Mouse (Mus musculus) embryonic facial prominence, embryonic 14.5 days (tissue): ENCODE results near the gene Ptprm. TPM values are rescaled to one million over a fixed set of nuclear protein-coding genes. Genes with fewer than 3 reads are reported as not detected.
A peak's percentile ranks its signal among the peaks of the same experiment; 100 is the strongest.

Experiments used
- ATAC-seq: fragments of 200-750 bp; cut with Nextera tagmentation; 2 replicates; pipeline ENCODE4 v1.8.0; 2017; ENCODE audit warnings: low read depth, moderate number of reproducible peaks, moderate TSS enrichment
- DNase-seq: peaks from one replicate; pipeline ENCODE4 v3.0.0-alpha.2; 2015; ENCODE audit warnings: low spot score
- H3K27ac ChIP-seq: fragments of 300-500 bp; sonication (generic); replicated peaks from 2 replicates; pipeline ENCODE4 v1.5.1; 2014; ENCODE audit warnings: low read depth, mild to moderate bottlenecking, low read length, moderate library complexity
- H3K27me3 ChIP-seq: fragments of 300-500 bp; sonication (generic); replicated peaks from 2 replicates; pipeline ENCODE4 v1.6.1; 2014; ENCODE audit warnings: low read length; ENCODE audit not compliant: control insufficient read depth, insufficient read depth
- H3K36me3 ChIP-seq: fragments of 300-500 bp; sonication (generic); 2 replicates; pipeline ENCODE4 v1.6.1; 2014; ENCODE audit warnings: low read length, mixed read lengths; ENCODE audit not compliant: control insufficient read depth, insufficient read depth
- H3K4me1 ChIP-seq: fragments of 300-500 bp; sonication (generic); 2 replicates; pipeline ENCODE4 v1.6.1; 2014; ENCODE audit warnings: antibody characterized with exemption, low read length; ENCODE audit not compliant: control insufficient read depth, insufficient read depth
- H3K4me2 ChIP-seq: fragments of 300-500 bp; sonication (generic); 2 replicates; pipeline ENCODE4 v1.6.1; 2014; ENCODE audit warnings: low read depth, mild to moderate bottlenecking, low read length, moderate library complexity, mixed read lengths
- H3K4me3 ChIP-seq: fragments of 300-500 bp; sonication (generic); 2 replicates; pipeline ENCODE4 v1.5.1; 2014; ENCODE audit warnings: low read depth, mild to moderate bottlenecking, low read length
- H3K9ac ChIP-seq: fragments of 300-500 bp; sonication (generic); 2 replicates; pipeline ENCODE4 v1.6.1; 2014; ENCODE audit warnings: low read depth, mild to moderate bottlenecking, low read length, moderate library complexity, mixed read lengths
- H3K9me3 ChIP-seq: fragments of 300-500 bp; sonication (generic); 2 replicates; pipeline ENCODE4 v1.6.1; 2016; ENCODE audit warnings: low read length; ENCODE audit not compliant: control insufficient read depth
- WGBS: fragments of 180-500 bp; shearing (Covaris S2); extraction: QIAGEN DNeasy Blood & Tissue Kit; methylation state at CpG from one replicate; pipeline ENCODE4 v1.1.7; 2014; 5-methylcytosine and 5-hydroxymethylcytosine counted together
- polyA plus RNA-seq: library from polyadenylated mRNA; unstranded; fragments of >200 nt; fragmentation: Nextera tagmentation; extraction: Ambion mirVana; gene quantifications from 2 replicates; pipeline ENCODE4 v1.2.1, GENCODE M21; 2014

Ptprm gene
- polyA plus RNA-seq, 1 experiment from 2014 or later = 20.4 TPM

- DNase-seq = no peak
- no peaks in the 10 kb centered on the region for H3K4me1 ChIP-seq
- ATAC-seq = no peak
- no peak overlapping the region for H3K9ac ChIP-seq
- H3K9me3 ChIP-seq = no peaks in the 10 kb centered on the region
- H3K36me3 ChIP-seq = no peaks in the 10 kb centered on the region
- H3K4me3 ChIP-seq = no peak overlapping the region
- H3K4me2 ChIP-seq = no peak overlapping the region
- WGBS = 76% methylated on average over 5 of the region's 5 CpGs
- H3K27ac ChIP-seq = no peak overlapping the region
- no peaks in the 10 kb centered on the region for H3K27me3 ChIP-seq
Measured at GRCm38 (mm10) chr17:67090997-67091396, 263.3 kb downstream of the Ptprm start.

DNA sequence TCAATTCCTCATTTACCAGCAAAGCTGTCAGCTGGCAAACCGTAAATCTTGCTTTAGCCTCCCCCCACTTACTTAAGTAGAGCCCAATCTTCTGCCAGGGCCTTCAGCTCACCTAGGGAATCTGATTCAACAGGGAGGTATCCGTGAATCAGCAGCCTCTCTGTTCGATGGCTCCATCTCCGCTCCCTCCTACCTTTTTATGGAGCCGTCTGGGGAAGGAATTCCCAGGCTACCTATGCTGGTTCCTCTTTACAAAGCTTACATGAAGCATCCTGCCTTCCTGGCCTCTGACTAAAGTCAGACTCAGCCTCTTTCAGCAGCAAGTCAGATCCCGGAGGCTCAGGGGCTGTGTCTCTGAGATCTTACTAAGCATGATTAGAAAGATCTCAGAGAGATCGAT, 264.1 kb downstream of the Ptprm start:
- Histone ChIP-seq H3K4me2 (no peak overlapping the region), H3K4me1 (0 out of 2 replicates have a peak, but pooled peaks cover 2% of the 10 kb centered on the region), H3K4me3 (no peak overlapping the region), H3K9me3 (no peaks in the 10 kb centered on the region), H3K36me3 (no peaks in the 10 kb centered on the region), H3K9ac (0 out of 2 replicates have a peak overlapping the region, but pooled peaks have one; percentile 25), H3K27me3 (no peaks in the 10 kb centered on the region), H3K27ac (no peak overlapping the region)
- ATAC-seq = no peak
- 75% methylated on average over 7 of the region's 7 CpGs for WGBS
- DNase-seq = no peak

GRCm38 (mm10) chr17:67089611-67090010, 264.6 kb downstream of the Ptprm start:
- H3K4me3 ChIP-seq = no peak overlapping the region
- H3K4me1 ChIP-seq = 0 out of 2 replicates have a peak, but pooled peaks cover 4% of the 10 kb centered on the region
- no peaks in the 10 kb centered on the region for H3K9me3 ChIP-seq
- ATAC-seq (no peak), DNase-seq (no peak)
- no peaks in the 10 kb centered on the region for H3K36me3 ChIP-seq
- 85% methylated on average over 3 of the region's 3 CpGs for whole genome bisulfite sequencing
- H3K9ac ChIP-seq = no peak overlapping the region
- H3K27me3 ChIP-seq = no peaks in the 10 kb centered on the region
- no peak overlapping the region for H3K4me2 ChIP-seq
- no peak overlapping the region for H3K27ac ChIP-seq

- Histone ChIP-seq H3K9me3 (no peaks in the 10 kb centered on the region), H3K27me3 (no peaks in the 10 kb centered on the region), H3K36me3 (no peaks in the 10 kb centered on the region), H3K4me3 (no peak overlapping the region), H3K4me2 (no peak overlapping the region), H3K27ac (no peak overlapping the region), H3K4me1 (0 out of 2 replicates have a peak, but pooled peaks cover 4% of the 10 kb centered on the region), H3K9ac (no peak overlapping the region)
- ATAC-seq (no peak), DNase-seq (no peak)
- 61% methylated on average over 5 of the region's 5 CpGs for WGBS
Measured at GRCm38 (mm10) chr17:67087585-67087984, 266.7 kb downstream of the Ptprm start.

DNA sequence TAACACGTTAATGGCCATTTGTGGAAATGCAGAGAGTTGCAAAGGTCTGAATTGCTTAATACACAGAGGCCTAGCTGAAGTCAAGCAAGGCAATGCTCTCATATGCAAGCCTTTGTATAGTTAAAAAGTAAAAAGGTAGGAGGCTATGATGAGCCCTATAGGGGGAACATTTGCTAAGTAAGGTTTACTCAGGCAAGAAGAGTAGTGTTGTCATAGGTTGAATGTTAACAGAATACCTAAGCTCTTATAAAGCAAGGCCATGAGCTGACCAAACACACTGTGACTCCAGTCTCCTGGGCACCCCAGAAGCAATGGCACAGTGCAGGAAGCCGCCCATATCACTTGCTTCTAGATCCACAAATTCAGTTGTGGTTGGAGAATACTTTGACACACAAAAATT, 267.4 kb downstream of the Ptprm start:
- WGBS = 87% methylated on average over 2 of the region's 2 CpGs
- Histone ChIP-seq H3K4me3 (no peak overlapping the region), H3K27me3 (no peaks in the 10 kb centered on the region), H3K4me1 (0 out of 2 replicates have a peak, but pooled peaks cover 4% of the 10 kb centered on the region), H3K27ac (no peak overlapping the region), H3K4me2 (no peak overlapping the region), H3K36me3 (no peaks in the 10 kb centered on the region), H3K9ac (no peak overlapping the region), H3K9me3 (no peaks in the 10 kb centered on the region)
- DNase-seq (no peak), ATAC-seq (no peak)

- H3K9me3 ChIP-seq = no peaks in the 10 kb centered on the region
- peak; percentile 44 for DNase-seq
- ATAC-seq = 0 out of 2 replicates have a peak, but pooled peaks have one; percentile 50
- H3K36me3 ChIP-seq = no peaks in the 10 kb centered on the region
- no peak overlapping the region for H3K4me3 ChIP-seq
- no peak overlapping the region for H3K4me2 ChIP-seq
- H3K4me1 ChIP-seq = peaks cover 4% of the 10 kb centered on the region; the same call in 1 of the 2 replicates
- whole genome bisulfite sequencing = 39% methylated on average over 4 of the region's 4 CpGs
- no peak overlapping the region for H3K9ac ChIP-seq
- no peaks in the 10 kb centered on the region for H3K27me3 ChIP-seq
- H3K27ac ChIP-seq = no peak overlapping the region
Measured at GRCm38 (mm10) chr17:67084501-67084900, 269.8 kb downstream of the Ptprm start.

DNA sequence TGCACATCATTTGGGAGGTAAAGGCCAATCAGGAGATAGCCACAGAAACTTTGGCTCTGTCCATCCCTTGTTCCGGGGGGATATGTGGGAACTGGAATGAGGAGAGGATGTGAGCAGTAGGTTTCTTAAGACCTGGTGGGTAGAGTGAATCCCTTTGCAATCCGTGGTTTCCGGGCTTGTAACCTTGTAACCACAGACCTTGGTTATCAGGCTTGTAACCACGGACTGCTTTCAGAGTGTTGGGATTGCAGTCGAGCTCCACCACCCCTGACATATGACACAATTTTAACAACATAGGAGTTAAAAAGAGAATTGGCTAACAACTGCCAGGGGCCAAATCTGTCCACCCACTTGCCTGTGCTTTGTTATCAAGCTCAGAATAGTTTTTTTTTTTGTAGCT, 270.2 kb downstream of the Ptprm start:
- Histone ChIP-seq H3K9ac (no peak overlapping the region), H3K27me3 (no peaks in the 10 kb centered on the region), H3K27ac (no peak overlapping the region), H3K9me3 (no peaks in the 10 kb centered on the region), H3K4me3 (no peak overlapping the region), H3K36me3 (no peaks in the 10 kb centered on the region), H3K4me2 (no peak overlapping the region), H3K4me1 (peaks cover 8% of the 10 kb centered on the region; the same call in 1 of the 2 replicates)
- DNase-seq = no peak
- no peak for ATAC-seq
- 57% methylated on average over 5 of the region's 5 CpGs for WGBS

DNA sequence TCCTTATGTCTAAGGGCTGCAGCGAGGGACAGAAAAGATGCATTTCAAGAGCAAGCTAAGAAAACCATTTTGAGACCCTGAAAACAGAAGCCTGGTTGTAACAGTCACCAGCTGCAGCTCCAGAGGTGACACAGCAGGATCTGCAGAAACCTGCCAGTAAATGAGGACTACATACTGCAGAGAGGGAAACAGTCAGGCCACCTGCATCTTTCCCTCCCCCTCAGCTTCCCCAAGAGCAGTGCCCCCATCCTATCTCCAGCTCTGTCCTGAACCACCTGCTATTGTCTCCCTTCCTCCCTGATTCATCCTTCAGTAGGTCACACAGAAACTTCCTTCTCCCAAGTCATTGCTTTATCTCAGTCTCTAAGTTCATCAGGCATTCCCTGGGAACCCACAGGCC, 274.7 kb downstream of the Ptprm start:
- no peak overlapping the region for H3K4me2 ChIP-seq
- ATAC-seq = no peak
- no peak overlapping the region for H3K4me3 ChIP-seq
- H3K9ac ChIP-seq = no peak overlapping the region; the same call in 1 of the 2 replicates
- H3K36me3 ChIP-seq = no peaks in the 10 kb centered on the region
- H3K27ac ChIP-seq = no peak overlapping the region
- H3K27me3 ChIP-seq = no peaks in the 10 kb centered on the region
- DNase-seq = no peak
- no peaks in the 10 kb centered on the region for H3K9me3 ChIP-seq
- 58% methylated on average over 1 of the region's 1 CpGs for WGBS
- peaks cover 5% of the 10 kb centered on the region; the same call in 1 of the 2 replicates for H3K4me1 ChIP-seq

DNA sequence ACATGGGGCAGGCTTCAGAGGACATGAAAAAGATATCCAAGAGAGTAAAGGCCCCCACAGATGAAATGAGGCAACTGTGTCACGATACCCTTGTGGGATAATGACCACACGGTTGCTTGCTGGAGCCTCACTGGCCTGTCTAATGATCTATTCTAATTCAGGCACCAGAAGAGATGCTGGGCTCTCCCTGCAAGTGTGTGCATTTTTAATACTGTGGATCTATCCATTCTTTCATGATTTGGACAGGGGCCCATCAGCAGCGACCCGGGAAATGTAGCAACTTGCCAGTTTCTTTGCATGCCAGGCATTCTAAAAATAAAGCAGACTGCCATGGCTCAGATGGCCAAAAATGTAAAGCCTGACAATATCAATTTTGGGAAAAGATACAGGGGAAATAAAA, 280.7 kb downstream of the Ptprm start:
- no peaks in the 10 kb centered on the region for H3K27me3 ChIP-seq
- H3K9ac ChIP-seq = no peak overlapping the region
- H3K4me2 ChIP-seq = no peak overlapping the region
- H3K4me1 ChIP-seq = peaks cover 8% of the 10 kb centered on the region; the same call in 1 of the 2 replicates
- DNase-seq (peak; percentile 51), ATAC-seq (no peak)
- 49% methylated on average over 4 of the region's 4 CpGs for WGBS
- no peaks in the 10 kb centered on the region for H3K36me3 ChIP-seq
- no peaks in the 10 kb centered on the region for H3K9me3 ChIP-seq
- H3K4me3 ChIP-seq = no peak overlapping the region
- H3K27ac ChIP-seq = no peak overlapping the region
